In genomic region chr10:68781067-68781868, GRCm38 (mm10) we compare ENCODE assay signal across 20 mouse cellular contexts. TPM values are rescaled to one million over a fixed set of nuclear protein-coding genes. Genes with fewer than 3 reads are reported as not detected.
A peak's percentile ranks its signal among the peaks of the same experiment; 100 is the strongest.
DNase-seq lines count a peak whose midpoint lies in the region; ATAC-seq and TF ChIP-seq lines count a peak whose summit lies in the region.
"Had no signal": no experiment of that assay in that cellular context is flagged by ENCODE, and none has a peak within 500 bp of the region (broad histone marks: within the 10 kb centered on the region; RNA-seq: fewer than 3 reads in every experiment).

No protein-coding gene starts in this region.

- H3K4me3 ChIP-seq in kidney, embryonic 16.5 days (ENCODE audit: low read length): no peak overlapping the region
- H3K4me3 ChIP-seq in lung, embryonic 16.5 days (ENCODE audit: low read length): no peak overlapping the region
- H3K4me3 ChIP-seq in lung, postnatal 0 days (ENCODE audit: low read depth, low read length): no peak overlapping the region
- H3K4me3 ChIP-seq: embryonic facial prominence, embryonic 15.5 days; hindbrain, embryonic 12.5 days; midbrain, embryonic 12.5 days had no signal

- peak; percentile 24 for DNase-seq in kidney, adult 9 months
- no peak for DNase-seq in lung, postnatal 14 days
- DNase-seq in lung, postnatal 0 days (ENCODE audit: low spot score): peak; percentile 39
- no peak for DNase-seq in layer of hippocampus, adult 9-10 months (ENCODE audit: low spot score)
- DNase-seq in left cerebral cortex, postnatal 14 days (ENCODE audit: low spot score in 2 of 2): no peak
- DNase-seq: B cell, adult 2 months; cerebellum, adult 8-10 months; gastrocnemius, postnatal 14 days; heart, postnatal 10 days; left cerebral cortex, postnatal 4 days; retina, postnatal 1 day; thymus, postnatal 4 days had no signal

- no peak; the same call in 1 of the 2 replicates for TF ChIP-seq EP300 in lung, postnatal 0 days (IDR thresholded peaks at IDR 0.05)

- no peaks in the 10 kb centered on the region for H3K4me1 ChIP-seq in kidney, embryonic 16.5 days (ENCODE audit: insufficient read depth, low read length)
- H3K4me1 ChIP-seq in lung, embryonic 16.5 days (replicated peaks; ENCODE audit: control insufficient read depth, insufficient read depth, low read length): peaks cover 3% of the 10 kb centered on the region; the same call in 1 of the 2 replicates
- H3K4me1 ChIP-seq in lung, postnatal 0 days (ENCODE audit: insufficient read depth, low read depth, low read length): no peaks in the 10 kb centered on the region
- H3K4me1 ChIP-seq: hindbrain, embryonic 12.5 days; midbrain, embryonic 12.5 days had no signal

- no peak for ATAC-seq in kidney, embryonic 16.5 days (ENCODE audit: low FRiP score, low TSS enrichment)
- peak; percentile 88 for ATAC-seq in lung, embryonic 16.5 days (ENCODE audit: low read depth)
- peak; percentile 50 for ATAC-seq in lung, postnatal 0 days
- ATAC-seq: intestine, embryonic 16.5 days; Patski had no signal

- no peak overlapping the region for H3K27ac ChIP-seq in kidney, embryonic 16.5 days (ENCODE audit: low read length)
- H3K27ac ChIP-seq in lung, embryonic 16.5 days (ENCODE audit: low read length): peak overlapping the region; percentile 64
- H3K27ac ChIP-seq in lung, postnatal 0 days (ENCODE audit: low read length): no peak overlapping the region
- H3K27ac ChIP-seq: hindbrain, embryonic 12.5 days; macrophage; midbrain, embryonic 12.5 days had no signal

- 0 out of 2 replicates have a peak, but pooled peaks cover 6% of the 10 kb centered on the region for H3K36me3 ChIP-seq in kidney, embryonic 16.5 days (ENCODE audit: insufficient read depth, low read length)
- H3K36me3 ChIP-seq in lung, embryonic 16.5 days (ENCODE audit: control insufficient read depth, insufficient read depth, low read length): no peaks in the 10 kb centered on the region
- no peaks in the 10 kb centered on the region for H3K36me3 ChIP-seq in lung, postnatal 0 days (ENCODE audit: insufficient read depth, low read length)
- H3K36me3 ChIP-seq: hindbrain, embryonic 12.5 days; midbrain, embryonic 12.5 days had no signal

- H3K27me3 ChIP-seq in kidney, embryonic 16.5 days (ENCODE audit: insufficient read depth, low read length): no peaks in the 10 kb centered on the region
- H3K27me3 ChIP-seq in lung, embryonic 16.5 days (ENCODE audit: control insufficient read depth, insufficient read depth, low read depth, low read length): no peaks in the 10 kb centered on the region
- H3K27me3 ChIP-seq in lung, postnatal 0 days (replicated peaks; ENCODE audit: insufficient read depth, low read length): no peaks in the 10 kb centered on the region
- H3K27me3 ChIP-seq: embryonic facial prominence, embryonic 15.5 days; hindbrain, embryonic 12.5 days; midbrain, embryonic 12.5 days; Patski had no signal

- H3K4me2 ChIP-seq in kidney, embryonic 16.5 days (replicated peaks; ENCODE audit: low read depth, low read length): no peak overlapping the region
- H3K4me2 ChIP-seq in lung, embryonic 16.5 days (ENCODE audit: low read depth, low read length): no peak overlapping the region
- H3K4me2 ChIP-seq in lung, postnatal 0 days (replicated peaks; ENCODE audit: low read depth, low read length): no peak overlapping the region
- H3K4me2 ChIP-seq: embryonic facial prominence, embryonic 15.5 days; hindbrain, embryonic 12.5 days; midbrain, embryonic 12.5 days had no signal

- no peak overlapping the region for H3K9ac ChIP-seq in kidney, embryonic 16.5 days (replicated peaks; ENCODE audit: low read length)
- H3K9ac ChIP-seq in lung, embryonic 16.5 days (ENCODE audit: low read length): no peak overlapping the region
- no peak overlapping the region for H3K9ac ChIP-seq in lung, postnatal 0 days (replicated peaks; ENCODE audit: low read depth)
- H3K9ac ChIP-seq: embryonic facial prominence, embryonic 15.5 days; hindbrain, embryonic 12.5 days; midbrain, embryonic 12.5 days had no signal

- no peak for TF ChIP-seq CTCF in lung, postnatal 0 days (IDR thresholded peaks at IDR 0.05)

- H3K9me3 ChIP-seq in kidney, embryonic 16.5 days (ENCODE audit: low read length): no peaks in the 10 kb centered on the region
- H3K9me3 ChIP-seq in lung, embryonic 16.5 days (ENCODE audit: control insufficient read depth, low read length): no peaks in the 10 kb centered on the region
- H3K9me3 ChIP-seq in lung, postnatal 0 days (ENCODE audit: low read length): no peaks in the 10 kb centered on the region
- H3K9me3 ChIP-seq: embryonic facial prominence, embryonic 15.5 days; hindbrain, embryonic 12.5 days; midbrain, embryonic 12.5 days had no signal

- intact Hi-C loops in left cerebral cortex, postnatal 14 days (cut with DNase I): no loop called here

- 65% methylated on average over 9 of the region's 9 CpGs for WGBS in kidney, embryonic 16.5 days
- WGBS in lung, embryonic 16.5 days: 36% methylated on average over 9 of the region's 9 CpGs
- WGBS in lung, postnatal 0 days: 38% methylated on average over 9 of the region's 9 CpGs

RNA-seq across cellular contexts. Expression of gene Tmem26, which starts 57.8 kb away (rescaled TPM):
- polyA plus RNA-seq in kidney, embryonic 16.5 days (2015; fragmentation: Nextera tagmentation; extraction: Ambion mirVana): 8.3 and 8.9 TPM in 2 replicates
- 7.3 and 8.1 TPM in 2 replicates for polyA plus RNA-seq in lung, embryonic 16.5 days (2015; fragmentation: Nextera tagmentation; extraction: Ambion mirVana)
- 3.0 and 3.4 TPM in 2 replicates for polyA plus RNA-seq in lung, postnatal 0 days (2015; fragmentation: Nextera tagmentation; extraction: Ambion mirVana)
- under 1 TPM; 0.23 to 0.31 TPM for total RNA-seq in left cerebral cortex, postnatal 14 days (2021)
- polyA plus RNA-seq: Patski had no signal

Comparison
In these comparisons a context has a peak if more than half of its experiments do, and no peak if none do; other contexts are left out.
1. DNase-seq: peak in kidney, adult 9 months (single experiment) and lung, postnatal 0 days (single experiment); none in lung, postnatal 14 days (single experiment), layer of hippocampus, adult 9-10 months (single experiment) and left cerebral cortex, postnatal 14 days (0 of 2).